Mouse (Mus musculus): Measurements from ENCODE around the gene Ppp6r1.

- TF ChIP-seq POLR2A (IDR thresholded peaks at IDR 0.05; ENCODE audit: low read depth, low read length) (no peak), CTCF (conservative IDR thresholded peaks at IDR 0.05; ENCODE audit: insufficient read depth, insufficient read length, low read depth, low read length) (no peak)
These were observed 38.8 kb downstream of the Ppp6r1 start for GRCm38 (mm10) chr7:4619979-4620378.

All from kidney, adult 2 months (tissue).